Mouse (Mus musculus): ENCODE results near the gene Ccdc8. TPM values are rescaled to one million over a fixed set of nuclear protein-coding genes. Genes with fewer than 3 reads are reported as not detected.

The Ccdc8 gene
- polyA plus RNA-seq, 1 experiment: 6.8 TPM

DNA sequence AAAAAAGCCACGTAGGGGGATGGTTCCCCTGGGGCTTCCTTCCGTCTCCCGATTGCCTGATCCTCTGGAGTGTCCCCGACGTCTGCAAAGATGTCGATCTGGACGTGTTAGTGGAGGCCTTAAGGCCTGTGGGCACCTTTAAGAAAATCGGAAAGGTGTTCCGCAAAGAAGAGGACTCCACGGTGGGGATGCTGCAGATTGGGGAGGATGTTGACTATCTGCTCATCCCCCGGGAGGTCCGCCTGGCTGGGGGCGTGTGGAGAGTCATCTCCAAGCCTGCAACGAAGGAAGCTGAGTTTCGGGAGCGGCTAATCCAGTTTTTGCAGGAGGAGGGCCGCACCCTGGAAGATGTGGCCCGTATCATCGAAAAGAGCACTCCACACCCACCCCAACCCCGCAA lies 1.9 kb downstream of the Ccdc8 start:
- TF ChIP-seq GATA1 (IDR thresholded peaks at IDR 0.05; ENCODE audit: low read length): no peak

DNA sequence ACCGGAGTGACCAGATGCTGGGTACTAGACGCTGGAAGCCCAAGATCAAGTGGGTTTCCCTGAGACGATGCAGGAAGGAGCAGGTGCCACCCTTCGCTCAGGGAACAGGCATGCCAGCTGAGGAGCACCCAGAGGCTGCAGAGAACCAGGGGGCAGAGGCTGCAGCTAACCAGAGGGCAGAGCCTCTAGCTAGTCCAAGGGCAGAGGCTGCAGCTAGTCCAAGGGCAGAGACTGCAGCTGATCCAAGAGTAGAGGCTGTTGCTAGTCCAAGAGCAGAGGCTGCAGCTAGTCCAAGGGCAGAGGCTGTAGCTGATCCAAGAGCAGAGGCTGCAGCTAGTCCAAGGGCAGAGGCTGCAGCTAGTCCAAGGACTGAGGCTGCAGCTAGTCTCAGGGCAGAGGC lies 2.8 kb downstream of the Ccdc8 start:
- no peak for TF ChIP-seq GATA1 (IDR thresholded peaks at IDR 0.05; ENCODE audit: low read length)

DNA sequence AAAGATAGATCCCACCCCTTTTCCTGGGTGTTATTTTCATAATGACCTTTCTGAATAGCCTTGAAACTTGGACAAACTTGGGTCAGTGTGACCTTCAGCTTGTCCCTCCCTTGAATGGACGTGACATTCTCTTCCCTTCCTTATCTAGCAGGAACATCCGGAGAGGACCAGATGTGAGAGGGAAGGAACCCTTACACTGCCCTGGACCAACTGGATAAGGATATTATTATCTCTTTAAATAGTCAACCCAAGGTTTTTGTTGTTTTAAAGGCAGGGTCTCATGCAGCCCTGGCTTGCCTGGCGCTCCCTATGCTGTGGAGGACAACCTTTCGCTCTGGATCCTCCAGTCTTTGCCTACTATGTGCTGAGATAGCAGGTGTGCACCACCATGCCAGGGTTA lies 6.7 kb downstream of the Ccdc8 start:
- no peak for TF ChIP-seq GATA1 (IDR thresholded peaks at IDR 0.05; ENCODE audit: low read length)

DNA sequence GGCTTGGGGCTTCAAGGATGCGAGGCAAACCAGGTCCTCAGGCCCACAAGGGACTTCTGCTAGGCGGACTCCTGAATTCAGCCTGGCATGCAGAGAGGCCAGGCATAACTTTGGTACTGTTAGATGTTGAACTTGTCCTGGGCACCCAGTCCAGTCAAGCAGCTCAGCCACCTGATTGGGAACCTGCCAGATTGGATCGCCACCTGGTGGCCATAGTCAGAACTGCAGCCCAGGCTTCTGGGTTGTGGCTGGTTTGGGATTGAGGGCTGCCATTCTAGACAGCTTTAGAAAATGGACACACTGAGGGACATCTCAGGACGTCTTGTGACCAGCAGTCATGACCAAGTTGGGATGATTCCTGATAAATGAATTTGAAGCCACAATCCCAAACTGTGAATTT lies 7.1 kb downstream of the Ccdc8 start:
- no peak for TF ChIP-seq GATA1 (IDR thresholded peaks at IDR 0.05; ENCODE audit: low read length)

DNA sequence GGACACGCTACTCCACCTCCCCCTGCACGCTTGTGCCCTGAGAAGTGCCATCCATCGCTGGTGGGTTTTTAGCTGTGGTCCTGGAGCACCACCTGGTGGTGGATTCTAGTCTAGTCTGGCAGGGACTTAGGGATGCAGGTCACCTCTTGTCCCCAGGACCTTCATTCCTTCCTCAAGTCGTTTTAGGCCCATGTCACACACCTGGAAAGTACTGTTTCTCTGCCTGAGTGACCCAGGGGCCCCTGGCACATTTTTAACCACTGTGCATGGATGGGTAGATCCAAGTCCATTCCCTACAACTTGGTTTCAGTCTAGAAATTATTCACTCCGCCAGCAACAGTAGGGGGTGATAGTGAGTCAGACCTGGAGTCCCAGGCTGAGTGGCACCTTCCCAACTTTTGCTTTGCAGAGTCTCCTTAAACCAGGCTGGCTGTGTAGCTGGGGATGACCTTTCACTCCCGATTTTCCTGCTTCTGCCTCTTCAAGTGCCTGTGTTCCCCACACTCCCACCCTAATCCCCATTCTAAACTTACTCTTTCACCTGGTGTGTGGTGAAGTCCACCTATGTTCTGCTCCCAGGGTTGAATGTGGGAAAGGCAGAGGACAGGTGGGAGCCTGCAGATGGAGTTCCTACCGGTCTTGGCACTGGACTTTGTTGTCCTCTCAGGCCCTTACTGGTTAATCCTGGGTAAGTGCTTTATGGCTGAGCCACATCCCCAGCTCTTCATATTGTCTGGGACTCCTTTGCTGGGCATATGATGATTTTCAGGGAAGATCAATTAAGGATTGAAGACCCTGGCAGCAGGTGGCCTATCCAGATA lies 10.1 kb downstream of the Ccdc8 start:
- no peak for TF ChIP-seq GATA1 (IDR thresholded peaks at IDR 0.05; ENCODE audit: low read length)

DNA sequence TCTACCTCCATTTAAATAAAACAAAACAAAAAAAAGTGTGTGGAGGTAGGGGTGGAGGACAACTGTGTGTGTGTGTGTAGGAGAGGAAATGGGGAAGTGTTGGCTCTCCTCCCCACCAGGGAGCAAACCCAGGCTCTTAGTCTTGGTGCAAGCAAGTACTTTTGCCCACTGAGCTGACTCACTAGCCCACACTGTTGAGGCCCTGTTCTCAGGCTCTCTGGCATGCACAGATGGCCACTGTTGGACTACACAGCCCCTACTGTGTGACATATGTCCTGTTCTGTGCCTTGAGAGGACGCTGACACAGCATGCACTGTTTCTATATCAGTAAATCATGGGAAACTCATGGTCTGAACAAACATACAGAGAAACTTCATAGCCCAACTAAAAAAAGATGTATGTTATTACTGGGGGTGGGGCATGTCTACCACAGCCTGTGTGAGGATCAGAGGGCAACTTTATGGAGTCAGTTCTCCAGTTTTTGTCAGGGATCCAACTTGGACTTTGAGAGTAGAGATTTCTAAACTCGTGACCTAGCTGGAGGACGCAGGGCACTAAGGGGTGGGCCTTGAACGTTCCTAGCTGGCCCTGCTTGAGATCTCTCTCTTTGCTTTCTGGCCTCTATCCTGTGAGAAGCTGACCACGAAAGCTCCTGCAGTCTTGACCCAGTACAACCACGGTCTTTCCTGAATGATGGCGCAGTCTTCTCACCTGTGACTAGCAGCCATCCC lies 10.9 kb downstream of the Ccdc8 start:
- TF ChIP-seq GATA1 (IDR thresholded peaks at IDR 0.05; ENCODE audit: low read length): no peak

DNA sequence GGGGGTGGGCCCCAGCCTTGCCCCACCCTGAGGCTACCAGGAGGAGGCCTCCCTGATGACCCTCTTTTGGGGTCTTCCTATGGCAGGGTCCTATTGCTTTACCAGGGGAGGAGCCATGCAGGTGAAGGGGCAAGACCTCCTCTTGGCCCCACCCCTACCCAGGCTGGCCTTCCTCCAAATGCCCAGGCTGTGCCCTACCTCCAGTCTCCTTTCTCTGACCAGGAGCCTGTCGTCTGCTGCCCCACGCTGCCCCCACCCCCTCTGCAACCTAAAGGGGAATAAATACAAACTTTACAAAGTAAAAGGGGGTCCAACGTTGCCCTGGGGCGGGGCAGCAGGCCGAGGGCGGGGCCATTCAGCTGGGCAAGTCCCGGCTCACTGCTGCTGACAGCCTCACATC lies 12.2 kb downstream of the Ccdc8 start:
- no peak for TF ChIP-seq GATA1 (IDR thresholded peaks at IDR 0.05; ENCODE audit: low read length)

DNA sequence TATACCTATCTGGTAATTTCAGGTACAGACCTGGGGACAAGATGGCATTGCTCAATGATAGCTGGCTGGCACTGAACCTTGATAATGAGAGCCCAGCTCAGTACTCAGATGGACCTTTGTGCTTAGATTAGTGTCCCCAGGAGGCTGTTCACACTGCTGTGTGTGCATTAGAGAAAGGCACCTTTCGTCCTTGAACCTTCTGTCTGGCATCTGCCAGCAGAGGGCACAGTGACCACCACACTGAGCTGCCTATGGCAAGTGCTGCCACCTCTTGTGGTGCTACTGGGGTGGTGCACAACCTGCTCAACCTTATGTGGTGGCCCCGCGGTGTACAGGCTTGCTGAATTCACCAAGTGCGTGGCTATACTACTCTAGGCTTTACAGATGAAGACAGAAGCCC lies 14.8 kb downstream of the Ccdc8 start:
- no peak for TF ChIP-seq GATA1 (IDR thresholded peaks at IDR 0.05; ENCODE audit: low read length)

DNA sequence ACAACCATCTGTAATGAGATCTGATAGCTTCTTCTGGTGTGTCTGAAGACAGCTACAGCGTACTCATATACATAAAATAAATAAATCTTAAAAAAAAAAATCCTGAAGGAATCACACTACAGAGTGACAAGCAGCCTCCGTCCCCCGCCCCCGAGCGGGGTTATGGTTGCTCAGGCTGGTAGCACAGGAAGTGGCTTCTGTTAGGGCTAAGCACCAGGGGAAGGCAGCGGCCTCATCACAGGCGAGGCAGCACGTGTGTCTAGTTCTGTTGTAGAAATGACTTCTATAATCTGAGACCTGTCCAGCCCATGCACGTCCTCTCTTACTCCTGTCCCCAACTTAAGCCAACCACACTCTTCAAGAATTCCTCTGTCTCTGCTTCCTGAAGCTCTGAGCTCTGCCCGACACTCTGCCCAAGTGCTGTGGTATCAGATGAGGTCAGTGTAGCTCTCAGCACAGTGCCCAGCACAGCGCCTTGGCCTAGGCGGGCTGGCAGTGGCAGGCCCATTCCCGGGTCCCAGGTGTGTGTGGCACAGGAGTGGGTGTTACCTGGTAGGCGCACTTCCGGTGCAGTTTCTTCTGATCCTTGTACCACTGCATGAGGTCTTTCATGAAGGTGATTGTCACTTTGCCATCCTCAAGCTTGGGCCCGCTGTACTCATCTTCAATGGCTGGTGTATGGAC lies 17.0 kb downstream of the Ccdc8 start:
- no peak for TF ChIP-seq GATA1 (IDR thresholded peaks at IDR 0.05; ENCODE audit: low read length)

DNA sequence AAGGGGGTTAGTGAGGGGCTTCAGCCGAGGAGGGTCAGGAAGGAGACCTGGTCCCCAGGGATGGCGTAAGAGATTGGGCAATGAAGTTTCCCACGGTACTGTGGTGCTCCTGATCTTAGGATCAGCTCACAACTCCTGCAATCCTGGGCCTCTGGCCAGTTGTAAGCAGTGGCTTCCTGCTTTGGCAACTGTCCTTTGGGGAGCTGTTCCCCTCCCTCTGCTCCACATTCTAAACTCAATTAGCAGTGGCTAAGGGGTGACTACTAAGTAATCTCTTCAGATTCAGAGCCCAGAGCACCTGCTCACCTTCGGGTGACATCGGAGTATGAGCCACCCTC lies 17.5 kb downstream of the Ccdc8 start:
- no peak for TF ChIP-seq GATA1 (IDR thresholded peaks at IDR 0.05; ENCODE audit: low read length)

DNA sequence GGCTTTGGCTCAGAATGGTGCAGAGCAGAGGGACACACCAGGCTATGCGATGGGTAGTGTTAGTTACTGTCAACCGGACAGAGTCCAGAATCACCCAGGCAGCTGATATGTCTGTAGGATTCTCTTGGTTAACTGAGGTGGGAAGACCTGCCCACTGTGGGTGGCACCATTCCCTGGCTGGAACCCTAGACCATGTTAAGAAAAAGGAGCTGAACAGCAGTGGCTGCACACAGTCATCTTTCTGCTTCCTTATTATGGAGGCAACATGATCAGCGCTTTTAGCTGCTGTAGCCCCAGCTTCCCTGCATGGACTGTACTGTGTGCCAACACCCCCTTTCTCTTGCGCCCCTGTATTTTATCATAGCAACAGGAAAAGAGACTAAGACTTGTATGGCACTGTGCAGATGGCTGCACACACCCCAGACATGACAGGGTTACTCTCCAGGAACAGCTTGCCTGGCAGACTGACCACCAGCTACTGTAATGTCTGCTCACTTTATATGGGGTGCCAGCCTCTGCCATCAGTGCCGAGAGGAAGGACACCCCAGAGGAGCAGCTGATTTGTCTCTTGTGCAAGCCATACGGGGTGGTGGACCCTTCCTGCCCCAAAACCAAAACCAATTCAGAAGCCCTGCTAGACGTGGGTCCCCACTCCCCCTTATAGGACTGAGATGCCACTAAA lies 19.5 kb downstream of the Ccdc8 start:
- no peak for TF ChIP-seq GATA1 (IDR thresholded peaks at IDR 0.05; ENCODE audit: low read length)

DNA sequence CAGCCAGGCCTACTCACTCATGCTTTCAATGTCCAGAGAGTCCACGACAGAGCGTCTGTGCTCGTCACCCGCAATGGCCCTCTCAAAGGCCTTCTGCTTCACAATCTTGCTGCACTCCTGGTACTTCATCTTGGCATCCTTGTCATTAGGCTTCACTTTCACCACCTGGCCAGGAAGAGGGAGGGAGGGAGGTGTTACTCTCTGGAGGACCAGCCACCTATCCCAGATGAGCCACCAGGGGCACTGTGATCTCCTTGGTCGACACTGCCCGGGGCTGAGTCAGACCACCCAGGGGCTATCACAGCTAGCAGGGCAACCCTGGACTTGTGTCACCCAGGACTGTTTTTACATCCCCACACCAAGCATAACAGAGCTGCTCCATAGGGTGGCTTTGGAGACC lies 22.9 kb downstream of the Ccdc8 start:
- TF ChIP-seq GATA1 (IDR thresholded peaks at IDR 0.05; ENCODE audit: low read length): no peak

DNA sequence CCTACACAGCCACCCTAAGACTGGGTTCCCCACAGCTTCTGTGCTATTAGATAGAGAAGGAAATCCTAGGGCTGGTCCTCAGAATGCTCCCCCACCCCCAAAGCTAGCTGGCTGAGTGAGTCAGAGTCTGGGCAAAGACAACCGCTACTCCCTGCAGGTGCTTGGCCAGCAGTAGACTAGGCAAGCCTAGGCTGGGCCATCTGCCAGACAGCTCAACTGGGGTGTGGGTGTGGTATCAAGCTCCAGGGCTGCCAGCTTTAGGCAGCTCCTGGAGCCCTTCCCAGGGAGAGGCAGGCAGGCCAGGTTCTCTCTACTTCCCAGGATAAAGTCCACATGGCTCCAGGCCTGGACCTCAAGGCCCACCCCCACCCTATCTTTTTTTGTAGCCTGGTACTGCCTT lies 24.5 kb downstream of the Ccdc8 start:
- no peak for TF ChIP-seq GATA1 (IDR thresholded peaks at IDR 0.05; ENCODE audit: low read length)

DNA sequence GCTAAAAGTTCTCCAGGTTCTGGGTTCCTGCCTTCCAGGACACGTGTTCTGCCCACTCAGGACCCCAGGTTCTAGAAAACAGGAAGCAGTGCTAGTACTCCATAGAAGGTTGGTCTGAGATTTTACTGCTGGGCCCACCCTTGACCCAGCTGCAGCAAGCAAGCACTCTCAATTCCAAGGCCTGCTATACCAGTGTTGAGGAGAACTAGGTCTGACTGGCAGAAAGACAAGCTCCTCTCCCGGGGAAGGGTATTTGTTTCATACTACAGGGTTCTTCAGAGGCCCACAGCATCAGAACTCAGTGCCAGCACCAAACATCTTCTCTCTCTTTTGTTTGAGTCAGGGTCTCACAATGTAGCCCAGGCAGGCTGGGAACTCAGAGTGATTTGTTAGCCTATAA lies 25.4 kb downstream of the Ccdc8 start:
- no peak for TF ChIP-seq GATA1 (IDR thresholded peaks at IDR 0.05; ENCODE audit: low read length)

DNA sequence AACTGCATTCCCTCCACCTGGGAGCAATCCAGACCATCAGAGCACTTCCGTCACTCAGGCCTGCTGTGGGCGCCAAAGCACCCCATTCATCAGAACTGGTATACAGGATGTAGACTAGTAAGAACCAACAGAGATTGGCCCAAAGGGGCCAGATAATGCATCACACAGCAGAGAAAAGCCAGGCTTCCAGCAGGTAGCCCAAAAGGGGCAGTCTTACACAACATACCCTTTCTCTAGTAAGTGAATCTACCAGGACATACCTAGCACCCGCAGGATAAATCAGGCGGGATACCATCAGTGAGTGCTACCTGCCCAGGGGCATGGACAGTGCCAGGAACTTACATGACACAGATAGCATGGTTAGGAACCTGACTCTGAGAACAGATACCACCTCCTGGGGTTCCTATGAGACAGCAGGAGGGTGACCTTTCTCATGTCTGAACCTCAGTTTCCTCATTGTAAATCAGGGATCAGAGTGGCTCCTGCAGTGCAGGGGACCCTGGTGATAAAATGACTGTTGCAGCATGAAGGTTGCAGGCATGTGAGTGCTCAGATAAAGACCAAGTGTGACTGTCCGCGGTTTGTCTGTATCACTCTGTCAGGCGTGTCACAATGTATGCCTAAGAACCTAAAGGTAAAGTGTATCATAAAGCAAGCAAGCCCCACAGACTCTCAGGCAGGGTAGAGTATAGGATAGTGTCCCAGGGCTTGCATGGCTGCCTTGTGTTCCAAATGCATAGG lies 27.1 kb downstream of the Ccdc8 start:
- TF ChIP-seq GATA1 (IDR thresholded peaks at IDR 0.05; ENCODE audit: low read length): no peak
